Mouse (Mus musculus): ENCODE results near the gene Tmem131. TPM values are rescaled to one million over a fixed set of nuclear protein-coding genes. Genes with fewer than 3 reads are reported as not detected.

The Tmem131 gene
- 33.0 TPM for polyA plus RNA-seq (2017; shearing (Covaris generic))

GRCm38 (mm10) chr1:36943653-36944052 lies at the start of gene Tmem131:
Gene Tmem131 (minus strand): TSS chr1:36943666.

GRCm38 (mm10) chr1:36761568-36761967 lies 181.9 kb downstream of the Tmem131 start, which contains the start of gene Zap70:
Gene Zap70 (plus strand): TSS chr1:36761798.

Other genes with a start within 250 kb of the Tmem131 start
- gene 4933424G06Rik, start 233.5 kb downstream of the Tmem131 start, polyA plus RNA-seq (2017; shearing (Covaris generic)): not detected
- gene Actr1b, start 229.2 kb downstream of the Tmem131 start, polyA plus RNA-seq (2017; shearing (Covaris generic)): 54.3 TPM
- gene Zap70, start 181.9 kb downstream of the Tmem131 start, polyA plus RNA-seq (2017; shearing (Covaris generic)): 186 TPM
- 3.1 TPM for gene Vwa3b, start 82.9 kb upstream of the Tmem131 start, polyA plus RNA-seq (2017; shearing (Covaris generic))

Data from effector memory CD4-positive, alpha-beta T cell, adult 5 months (primary cell).